Mouse (Mus musculus): Measurements from ENCODE around the gene Dusp28.

GRCm38 (mm10) chr1:92935977-92936376 is 29.2 kb downstream of the Dusp28 start:
- TF ChIP-seq CTCF (conservative IDR thresholded peaks at IDR 0.05; ENCODE audit: low read length) (no peak), POU5F1 (IDR thresholded peaks at IDR 0.05; ENCODE audit: borderline replicate concordance, low read length) (no peak)
